Mouse (Mus musculus) embryo, embryonic 11.5 days (tissue): ENCODE measurements around the gene Mylip.

Experiments
- DNase-seq: peaks from one replicate; pipeline ENCODE4 v3.0.0-alpha.2; 2012; ENCODE audit warnings: low read depth, low spot score

The Mylip gene

GRCm38 (mm10) chr13:45389448-45390311 lies at the start of gene Mylip:
Mylip (plus strand) TSS chr13:45389742.
- peak; percentile 94 for DNase-seq

- DNase-seq, result no peak
These were observed 47.6 kb upstream of the Mylip start for GRCm38 (mm10) chr13:45341991-45342390.

- no peak for DNase-seq
These were observed 46.0 kb upstream of the Mylip start for GRCm38 (mm10) chr13:45343541-45343940.

GRCm38 (mm10) chr13:45343966-45344365 lies 45.6 kb upstream of the Mylip start:
- DNase-seq, result no peak

GRCm38 (mm10) chr13:45345471-45346159 lies 43.9 kb upstream of the Mylip start:
- peak; percentile 31 for DNase-seq

- no peak for DNase-seq
These were observed 38.1 kb upstream of the Mylip start for GRCm38 (mm10) chr13:45351483-45351882.

GRCm38 (mm10) chr13:45354824-45355223 lies 34.7 kb upstream of the Mylip start:
- peak; percentile 17 for DNase-seq

- DNase-seq, result no peak
These were observed 31.3 kb upstream of the Mylip start for GRCm38 (mm10) chr13:45358208-45358607.

- DNase-seq, result no peak
These were observed 30.7 kb upstream of the Mylip start for GRCm38 (mm10) chr13:45358676-45359323.

GRCm38 (mm10) chr13:45365788-45366187 lies 23.8 kb upstream of the Mylip start:
- no peak for DNase-seq

GRCm38 (mm10) chr13:45371673-45372072 lies 17.9 kb upstream of the Mylip start:
- DNase-seq, result no peak

GRCm38 (mm10) chr13:45372456-45372855 lies 17.1 kb upstream of the Mylip start:
- no peak for DNase-seq

- DNase-seq, result no peak
These were observed 14.7 kb upstream of the Mylip start for GRCm38 (mm10) chr13:45374846-45375245.

GRCm38 (mm10) chr13:45382208-45382607 lies 7.3 kb upstream of the Mylip start:
- no peak for DNase-seq

GRCm38 (mm10) chr13:45384636-45385035 lies 4.9 kb upstream of the Mylip start:
- DNase-seq, result no peak

- no peak for DNase-seq
These were observed 4.0 kb upstream of the Mylip start for GRCm38 (mm10) chr13:45385521-45385920.

- no peak for DNase-seq
These were observed 3.3 kb upstream of the Mylip start for GRCm38 (mm10) chr13:45386253-45386652.

GRCm38 (mm10) chr13:45387231-45387630 lies 2.3 kb upstream of the Mylip start:
- no peak for DNase-seq

- no peak for DNase-seq
These were observed 1.2 kb upstream of the Mylip start for GRCm38 (mm10) chr13:45388254-45388805.

GRCm38 (mm10) chr13:45388889-45389288 lies 653 bp upstream of the Mylip start:
- DNase-seq, result no peak

GRCm38 (mm10) chr13:45390312-45390961 lies 895 bp downstream of the Mylip start:
- no peak for DNase-seq
